Mouse (Mus musculus): ENCODE results near the gene Ccdc114. TPM values are rescaled to one million over a fixed set of nuclear protein-coding genes. Genes with fewer than 3 reads are reported as not detected.

Ccdc114 gene
- polyA plus RNA-seq, 1 experiment from 2014 or later, result 6.3 TPM

DNA sequence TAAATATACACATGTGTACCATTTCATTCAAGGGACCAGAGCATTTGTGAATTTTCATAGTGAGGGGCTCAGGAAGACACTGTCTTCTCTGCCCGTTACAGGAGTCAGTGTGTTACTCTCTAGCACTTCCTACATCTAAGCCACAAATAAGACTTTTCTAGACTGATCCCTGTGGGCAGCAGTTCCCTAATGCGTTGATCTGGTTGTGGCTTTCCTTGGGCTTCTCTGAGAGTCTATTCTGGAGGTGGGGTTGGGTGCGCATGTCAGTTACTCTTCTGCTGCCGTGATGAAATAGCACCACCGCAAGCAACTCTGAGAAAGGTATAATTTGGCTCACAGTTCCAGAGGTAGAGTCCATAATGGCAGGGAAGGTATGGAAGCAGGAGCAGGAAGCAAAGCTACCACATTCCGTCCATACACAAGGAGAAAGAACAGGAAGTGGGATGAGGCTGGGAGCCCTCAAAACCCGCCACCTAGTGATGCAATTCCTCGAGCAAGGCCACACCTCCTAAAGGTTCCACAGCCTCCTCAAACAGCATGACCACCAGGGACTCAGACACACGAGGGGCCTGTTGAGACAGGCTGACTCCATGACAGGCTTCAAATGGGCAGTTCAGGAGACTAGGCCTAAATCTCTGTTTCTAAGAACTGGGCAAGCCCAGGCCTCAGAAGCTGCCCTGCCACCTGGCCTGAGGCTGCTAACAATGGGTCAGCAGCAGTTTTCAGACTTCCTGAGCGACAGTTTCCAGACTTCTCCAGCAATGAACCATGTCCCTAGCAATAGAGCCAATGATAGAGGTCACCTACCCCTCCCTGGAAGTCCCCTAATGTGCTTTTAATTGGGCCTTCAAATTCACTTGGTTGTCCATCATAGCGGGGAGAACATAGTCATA, 48.2 kb downstream of the Ccdc114 start:
- Histone ChIP-seq H3K27me3 (ENCODE audit: low read depth, poor library complexity, severe bottlenecking) (no peaks in the 10 kb centered on the region), H3K27ac (no peak overlapping the region), H3K4me3 (no peak overlapping the region), H3K36me3 (no peaks in the 10 kb centered on the region), H3K4me1 (0 out of 2 replicates have a peak, but pooled peaks cover 3% of the 10 kb centered on the region), H3K9me3 (replicated peaks) (no peaks in the 10 kb centered on the region)
- 85% methylated on average over 11 of the region's 11 CpGs for WGBS
- no peak for DNase-seq (ENCODE audit: low spot score)

DNA sequence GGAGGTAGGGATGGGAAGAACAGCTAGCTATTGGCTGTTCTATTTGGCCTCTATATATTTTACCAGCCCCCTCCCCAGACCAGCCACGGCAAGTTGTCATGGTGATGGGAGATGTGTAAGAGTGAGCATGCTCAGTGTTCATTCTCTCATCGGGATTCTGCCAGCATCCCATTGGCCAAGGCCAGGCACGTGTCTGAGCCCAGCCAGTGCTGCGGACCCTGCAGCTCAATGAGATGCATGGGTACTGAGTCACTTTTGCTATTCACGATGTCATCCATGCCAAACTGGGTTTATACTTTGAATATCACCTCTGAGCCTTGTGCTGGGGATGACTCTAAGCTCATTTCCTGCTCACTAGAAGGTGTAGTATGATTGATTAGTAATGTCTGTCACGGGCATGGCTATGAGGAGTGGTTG, 49.4 kb downstream of the Ccdc114 start:
- Histone ChIP-seq H3K27me3 (ENCODE audit: low read depth, poor library complexity, severe bottlenecking) (no peaks in the 10 kb centered on the region), H3K27ac (no peak overlapping the region), H3K4me3 (no peak overlapping the region), H3K36me3 (no peaks in the 10 kb centered on the region), H3K9me3 (replicated peaks) (no peaks in the 10 kb centered on the region), H3K4me1 (0 out of 2 replicates have a peak, but pooled peaks cover 3% of the 10 kb centered on the region)
- 89% methylated on average over 6 of the region's 6 CpGs for WGBS
- no peak for DNase-seq (ENCODE audit: low spot score)

DNA sequence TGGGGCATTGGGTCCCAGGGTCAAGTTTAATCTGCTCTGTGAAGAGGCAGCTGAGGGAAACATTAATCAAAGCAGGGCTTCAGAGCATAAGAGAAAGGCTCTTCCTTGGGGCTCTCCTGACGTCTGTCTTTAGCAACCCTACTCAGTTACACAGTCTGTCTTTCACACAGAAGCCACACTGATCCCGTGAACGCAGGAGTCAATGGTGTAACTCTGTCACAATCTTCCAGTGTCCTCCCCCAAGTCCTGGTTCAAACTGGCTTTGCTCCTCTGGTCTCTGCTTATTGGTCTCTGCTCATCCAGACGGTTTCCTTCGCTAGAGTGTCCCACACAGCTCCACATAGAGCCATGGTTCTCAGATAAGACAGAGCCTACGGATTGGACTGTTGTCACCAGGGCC, 50.2 kb downstream of the Ccdc114 start:
- no peaks in the 10 kb centered on the region for H3K27me3 ChIP-seq (ENCODE audit: low read depth, poor library complexity, severe bottlenecking)
- WGBS, result 65% methylated on average over 6 of the region's 6 CpGs
- H3K4me1 ChIP-seq, result 0 out of 2 replicates have a peak, but pooled peaks cover 3% of the 10 kb centered on the region
- no peak overlapping the region for H3K4me3 ChIP-seq
- H3K9me3 ChIP-seq (replicated peaks), result no peaks in the 10 kb centered on the region
- H3K36me3 ChIP-seq, result no peaks in the 10 kb centered on the region
- no peak overlapping the region for H3K27ac ChIP-seq
- DNase-seq (ENCODE audit: low spot score), result no peak

DNA sequence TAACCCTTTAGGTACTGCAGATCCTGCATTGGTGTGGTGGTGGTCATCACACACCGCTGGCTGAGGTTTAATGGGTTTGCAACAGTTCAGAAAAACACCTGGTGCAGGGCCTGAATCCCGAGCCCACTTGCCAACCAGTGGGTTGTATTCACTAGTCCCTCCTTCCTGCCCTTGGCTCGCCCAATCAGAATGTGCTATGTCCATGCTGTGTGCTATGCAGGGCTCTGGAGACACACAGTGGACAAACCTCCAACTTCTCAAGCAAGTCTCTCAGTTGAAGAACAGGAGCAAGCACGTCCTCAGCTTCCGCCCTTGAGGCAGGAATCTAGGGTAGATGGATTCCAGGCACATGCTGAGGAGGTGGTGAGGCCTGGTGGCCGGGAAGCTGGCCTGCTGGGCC, 50.6 kb downstream of the Ccdc114 start:
- Histone ChIP-seq H3K9me3 (replicated peaks) (no peaks in the 10 kb centered on the region), H3K36me3 (no peaks in the 10 kb centered on the region), H3K27ac (no peak overlapping the region), H3K27me3 (ENCODE audit: low read depth, poor library complexity, severe bottlenecking) (no peaks in the 10 kb centered on the region), H3K4me1 (0 out of 2 replicates have a peak, but pooled peaks cover 3% of the 10 kb centered on the region), H3K4me3 (no peak overlapping the region)
- no peak for DNase-seq (ENCODE audit: low spot score)
- 78% methylated on average over 6 of the region's 6 CpGs for WGBS

DNA sequence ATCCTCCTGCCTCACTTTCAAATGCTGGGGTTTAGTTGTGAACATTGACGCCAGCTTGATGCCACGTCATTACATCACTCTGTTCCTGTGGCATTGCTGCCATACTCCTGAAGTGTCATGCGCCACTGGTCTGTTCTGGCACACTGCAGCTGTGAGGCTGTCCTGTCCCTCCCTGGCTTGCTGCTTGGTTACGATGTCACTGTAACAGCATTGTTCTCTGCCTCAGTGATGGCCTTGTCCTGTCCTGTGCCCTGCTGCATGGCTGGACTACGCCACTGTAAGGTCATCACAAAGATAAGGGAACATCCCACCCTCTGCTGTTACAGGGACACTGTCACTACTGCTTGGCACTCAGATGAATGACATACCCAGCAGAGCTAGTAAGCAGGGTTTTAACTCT, 57.7 kb downstream of the Ccdc114 start:
- DNase-seq (ENCODE audit: low spot score), result no peak
- H3K4me1 ChIP-seq, result 0 out of 2 replicates have a peak, but pooled peaks cover 5% of the 10 kb centered on the region
- no peaks in the 10 kb centered on the region for H3K27me3 ChIP-seq (ENCODE audit: low read depth, poor library complexity, severe bottlenecking)
- 88% methylated on average over 5 of the region's 5 CpGs for WGBS
- H3K9me3 ChIP-seq (replicated peaks), result no peaks in the 10 kb centered on the region
- no peak overlapping the region for H3K4me3 ChIP-seq
- H3K27ac ChIP-seq, result no peak overlapping the region
- no peaks in the 10 kb centered on the region for H3K36me3 ChIP-seq

DNA sequence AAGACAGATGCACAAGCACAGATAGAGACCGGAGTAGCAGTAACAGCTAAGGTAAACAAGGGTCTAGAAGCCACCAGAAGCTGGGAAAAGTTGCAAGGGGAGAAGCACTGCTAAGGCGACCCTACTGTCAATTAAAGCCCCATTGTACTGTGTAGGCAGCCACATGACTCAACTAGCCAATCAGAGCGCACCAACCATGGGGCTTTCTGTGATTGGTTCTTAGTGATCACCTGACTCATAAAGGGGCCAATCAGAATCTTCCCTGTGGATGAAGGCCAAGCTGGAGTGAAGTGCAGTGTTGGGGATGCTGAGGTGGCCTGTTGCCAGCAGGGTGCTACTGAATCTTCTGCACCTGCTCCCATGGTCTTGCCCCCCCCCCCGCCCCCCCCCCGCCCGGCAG, 63.0 kb downstream of the Ccdc114 start:
- Histone ChIP-seq H3K27me3 (ENCODE audit: low read depth, poor library complexity, severe bottlenecking) (no peaks in the 10 kb centered on the region), H3K27ac (no peak overlapping the region), H3K4me1 (0 out of 2 replicates have a peak, but pooled peaks cover 3% of the 10 kb centered on the region), H3K36me3 (no peaks in the 10 kb centered on the region), H3K9me3 (replicated peaks) (no peaks in the 10 kb centered on the region), H3K4me3 (no peak overlapping the region)
- DNase-seq (ENCODE audit: low spot score), result no peak
- 80% methylated on average over 6 of the region's 6 CpGs for WGBS

DNA sequence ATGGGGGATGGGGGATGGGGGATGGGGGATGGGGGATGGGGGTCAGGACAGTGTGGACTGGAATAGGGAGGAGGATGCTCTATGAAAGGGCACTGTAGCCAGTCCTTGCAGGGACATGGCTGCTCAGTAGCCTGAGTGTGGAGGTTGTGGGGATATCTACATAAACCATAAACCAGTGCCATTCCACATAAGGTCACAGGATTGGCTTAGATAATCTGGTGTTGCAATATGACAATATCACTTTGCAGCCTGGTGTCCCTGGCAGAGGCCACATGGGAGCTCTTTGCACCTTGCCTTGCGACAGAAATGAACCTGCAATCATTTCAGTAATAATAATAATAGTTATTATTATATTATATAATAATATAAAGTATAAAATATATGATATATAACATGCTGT, 64.5 kb downstream of the Ccdc114 start:
- Histone ChIP-seq H3K9me3 (replicated peaks) (no peaks in the 10 kb centered on the region), H3K4me3 (no peak overlapping the region), H3K4me1 (0 out of 2 replicates have a peak, but pooled peaks cover 3% of the 10 kb centered on the region), H3K27me3 (ENCODE audit: low read depth, poor library complexity, severe bottlenecking) (no peaks in the 10 kb centered on the region), H3K36me3 (no peaks in the 10 kb centered on the region), H3K27ac (no peak overlapping the region)
- WGBS, result 93% methylated on average over 1 of the region's 1 CpGs
- DNase-seq (ENCODE audit: low spot score), result no peak

DNA sequence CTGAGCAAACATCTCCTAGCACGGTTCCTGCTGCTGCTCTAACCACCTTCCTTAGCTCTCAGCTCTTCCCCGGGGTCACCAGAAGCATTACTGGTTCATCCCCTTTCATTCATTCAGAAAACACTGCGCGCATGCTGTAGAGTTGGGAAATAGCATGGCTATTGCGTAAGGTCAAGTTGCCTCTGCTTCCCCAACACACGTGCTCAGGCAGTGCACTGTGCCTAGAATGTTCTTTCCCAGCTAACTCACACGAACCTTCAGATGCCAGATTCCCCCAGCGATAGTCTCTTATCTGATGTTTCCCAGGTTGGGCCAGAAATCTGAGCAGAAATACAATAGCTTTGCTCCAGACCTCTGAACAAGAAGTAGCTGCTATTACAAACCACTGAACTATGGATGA, 68.6 kb downstream of the Ccdc114 start:
- H3K27ac ChIP-seq, result no peak overlapping the region
- no peaks in the 10 kb centered on the region for H3K36me3 ChIP-seq
- no peaks in the 10 kb centered on the region for H3K9me3 ChIP-seq (replicated peaks)
- H3K27me3 ChIP-seq (ENCODE audit: low read depth, poor library complexity, severe bottlenecking), result no peaks in the 10 kb centered on the region
- H3K4me1 ChIP-seq, result no peaks in the 10 kb centered on the region
- 92% methylated on average over 8 of the region's 8 CpGs for WGBS
- no peak for DNase-seq (ENCODE audit: low spot score)
- H3K4me3 ChIP-seq, result no peak overlapping the region

Other genes with a start within 250 kb of the Ccdc114 start
- 0.16 and 0.39 TPM in 2 replicates for gene Ntn5, start 240.1 kb upstream of the Ccdc114 start, polyA plus RNA-seq (2016; fragmentation: Nextera tagmentation; extraction: Ambion mirVana)
- gene Sec1, start 229.7 kb upstream of the Ccdc114 start, polyA plus RNA-seq (2016; fragmentation: Nextera tagmentation; extraction: Ambion mirVana), result 0.54 and 0.83 TPM in 2 replicates
- 2.2 and 4.9 TPM in 2 replicates for gene Car11, start 224.2 kb upstream of the Ccdc114 start, polyA plus RNA-seq (2016; fragmentation: Nextera tagmentation; extraction: Ambion mirVana)
- 3.7 and 4.7 TPM in 2 replicates for gene Dbp, start 219.0 kb upstream of the Ccdc114 start, polyA plus RNA-seq (2016; fragmentation: Nextera tagmentation; extraction: Ambion mirVana)
- 1,218 and 1,459 TPM in 2 replicates for gene Rpl18, start 208.6 kb upstream of the Ccdc114 start, polyA plus RNA-seq (2016; fragmentation: Nextera tagmentation; extraction: Ambion mirVana)
- gene Sphk2, start 206.1 kb upstream of the Ccdc114 start, polyA plus RNA-seq (2016; fragmentation: Nextera tagmentation; extraction: Ambion mirVana), result 45.5 and 49.3 TPM in 2 replicates
- gene Fam83e, start 202.9 kb upstream of the Ccdc114 start, polyA plus RNA-seq (2016; fragmentation: Nextera tagmentation; extraction: Ambion mirVana), result 2.1 and 2.4 TPM in 2 replicates
- not detected in 2 replicates for gene Spaca4, start 198.3 kb upstream of the Ccdc114 start, polyA plus RNA-seq (2016; fragmentation: Nextera tagmentation; extraction: Ambion mirVana)
- 2.2 and 3.2 TPM in 2 replicates for gene Lmtk3, start 140.3 kb upstream of the Ccdc114 start, polyA plus RNA-seq (2016; fragmentation: Nextera tagmentation; extraction: Ambion mirVana)
- gene Sult2b1, start 139.4 kb upstream of the Ccdc114 start, polyA plus RNA-seq (2016; fragmentation: Nextera tagmentation; extraction: Ambion mirVana), result 1.8 and 2.1 TPM in 2 replicates
- 170 TPM in 2 replicates for gene Cyth2, start 109.5 kb upstream of the Ccdc114 start, polyA plus RNA-seq (2016; fragmentation: Nextera tagmentation; extraction: Ambion mirVana)
- 1.2 and 1.4 TPM in 2 replicates for gene Kcnj14, start 99.3 kb upstream of the Ccdc114 start, polyA plus RNA-seq (2016; fragmentation: Nextera tagmentation; extraction: Ambion mirVana)
- 116 and 156 TPM in 2 replicates for gene Grwd1, start 93.1 kb upstream of the Ccdc114 start, polyA plus RNA-seq (2016; fragmentation: Nextera tagmentation; extraction: Ambion mirVana)
- gene Kdelr1, start 51.3 kb upstream of the Ccdc114 start, polyA plus RNA-seq (2016; fragmentation: Nextera tagmentation; extraction: Ambion mirVana), result 36.8 and 41.2 TPM in 2 replicates
- 0.09 and 0.10 TPM in 2 replicates for gene Grin2d, start 45.7 kb upstream of the Ccdc114 start, polyA plus RNA-seq (2016; fragmentation: Nextera tagmentation; extraction: Ambion mirVana)
- 1.4 and 1.5 TPM in 2 replicates for gene Syngr4, start 27.4 kb upstream of the Ccdc114 start, polyA plus RNA-seq (2016; fragmentation: Nextera tagmentation; extraction: Ambion mirVana)
- 4.8 and 5.7 TPM in 2 replicates for gene Tmem143, start 27.1 kb upstream of the Ccdc114 start, polyA plus RNA-seq (2016; fragmentation: Nextera tagmentation; extraction: Ambion mirVana)
- 18.5 and 34.5 TPM in 2 replicates for gene Emp3, start 2.7 kb upstream of the Ccdc114 start, polyA plus RNA-seq (2016; fragmentation: Nextera tagmentation; extraction: Ambion mirVana)
- gene Abcc6, start 106.2 kb downstream of the Ccdc114 start, polyA plus RNA-seq (2016; fragmentation: Nextera tagmentation; extraction: Ambion mirVana), result 0.10 and 0.20 TPM in 2 replicates
- 27.0 and 29.6 TPM in 2 replicates for gene Nomo1, start 109.6 kb downstream of the Ccdc114 start, polyA plus RNA-seq (2016; fragmentation: Nextera tagmentation; extraction: Ambion mirVana)
- 0.06 and 0.13 TPM in 2 replicates for gene Kcnj11, start 176.7 kb downstream of the Ccdc114 start, polyA plus RNA-seq (2016; fragmentation: Nextera tagmentation; extraction: Ambion mirVana)

All from limb, embryonic 10.5 days (tissue).